Mouse (Mus musculus) intestine, embryonic 16.5 days (tissue): ENCODE results near the gene Nsd1. TPM values are rescaled to one million over a fixed set of nuclear protein-coding genes. Genes with fewer than 3 reads are reported as not detected.

ENCODE experiments used
- ATAC-seq: fragments of 200-750 bp; cut with Nextera tagmentation; 2 replicates; pipeline ENCODE4 v1.8.0; 2017; ENCODE audit warnings: moderate TSS enrichment, moderate library complexity
- H3K27ac ChIP-seq: fragments of 300-500 bp; sonication (generic); 2 replicates; pipeline ENCODE4 v1.5.1; 2014; ENCODE audit warnings: mild to moderate bottlenecking, low read length
- H3K27me3 ChIP-seq: fragments of 300-500 bp; sonication (generic); replicated peaks from 2 replicates; pipeline ENCODE4 v1.6.1; 2014; ENCODE audit warnings: low read length, control low read depth, mixed read lengths; ENCODE audit not compliant: control insufficient read depth, insufficient read depth
- H3K36me3 ChIP-seq: fragments of 300-500 bp; sonication (generic); 2 replicates; pipeline ENCODE4 v1.6.1; 2014; ENCODE audit warnings: low read length, control low read depth; ENCODE audit not compliant: control insufficient read depth, insufficient read depth
- H3K4me1 ChIP-seq: fragments of 300-500 bp; sonication (generic); 2 replicates; pipeline ENCODE4 v1.6.1; 2014; ENCODE audit warnings: low read length, control low read depth, mixed read lengths; ENCODE audit not compliant: control insufficient read depth, insufficient read depth
- H3K4me2 ChIP-seq: fragments of 300-500 bp; sonication (generic); 2 replicates; pipeline ENCODE4 v1.6.1; 2014; ENCODE audit warnings: low read depth, low read length, control low read depth
- H3K4me3 ChIP-seq: fragments of 300-500 bp; sonication (generic); 2 replicates; pipeline ENCODE4 v1.5.1; 2014; ENCODE audit warnings: mild to moderate bottlenecking, low read length
- H3K9ac ChIP-seq: fragments of 300-500 bp; sonication (generic); 2 replicates; pipeline ENCODE4 v1.6.1; 2014; ENCODE audit warnings: low read depth, low read length
- H3K9me3 ChIP-seq: fragments of 300-500 bp; sonication (generic); 2 replicates; pipeline ENCODE4 v1.6.1; 2016; ENCODE audit warnings: low read length, control low read depth; ENCODE audit not compliant: control insufficient read depth
- WGBS: fragments of 180-500 bp; shearing (Covaris S2); extraction: QIAGEN DNeasy Blood & Tissue Kit; methylation state at CpG from one replicate; pipeline ENCODE4 v1.1.7; 2014; 5-methylcytosine and 5-hydroxymethylcytosine counted together
- polyA plus RNA-seq: library from polyadenylated mRNA; unstranded; fragments of >200 nt; fragmentation: Nextera tagmentation; extraction: Ambion mirVana; gene quantifications from 2 replicates; pipeline ENCODE4 v1.2.1, GENCODE M21; 2015

Gene Nsd1
- polyA plus RNA-seq, 1 experiment from 2014 or later: 37.1 TPM

DNA sequence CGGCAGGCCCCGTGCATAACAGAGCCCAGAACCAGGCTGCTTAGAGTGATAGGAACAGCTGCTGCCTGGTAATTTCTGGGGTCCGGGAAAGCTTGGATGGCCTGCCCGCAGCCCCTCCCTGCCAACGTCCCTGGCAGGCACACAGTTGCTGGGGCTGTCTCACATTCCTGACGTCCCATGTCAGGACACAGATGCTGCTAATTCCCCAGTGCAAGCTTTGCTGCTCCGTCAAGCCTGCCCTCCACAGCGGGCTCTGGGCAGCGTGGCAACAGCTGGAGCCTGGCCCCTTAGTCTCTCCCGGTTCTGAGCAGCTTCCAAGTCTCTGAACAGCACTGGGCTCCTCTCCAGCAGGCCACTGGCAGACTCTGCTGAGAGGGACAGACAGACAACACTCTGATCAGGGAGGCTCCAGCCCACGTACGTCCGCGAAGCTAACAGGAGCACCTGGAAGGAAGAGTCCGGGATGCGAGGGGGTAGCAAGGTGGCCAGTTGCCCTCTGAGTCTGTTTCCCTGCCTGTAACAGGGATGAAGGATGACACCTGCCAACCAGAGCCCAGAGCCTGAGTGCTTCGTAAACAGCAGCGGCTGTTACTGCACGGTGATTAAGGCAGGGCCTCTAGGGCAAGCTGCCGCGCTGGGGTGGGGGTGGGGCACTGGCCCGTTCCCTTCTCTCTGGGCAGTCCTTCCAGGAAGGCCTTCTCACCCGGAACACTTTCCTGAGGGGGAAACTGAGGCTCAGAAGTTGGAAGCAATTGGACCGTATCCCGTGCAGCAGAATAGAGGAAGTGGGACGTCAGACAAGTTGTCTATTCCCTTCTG, 37.9 kb upstream of the Nsd1 start:
- 0 out of 2 replicates have a peak overlapping the region, but pooled peaks have one; percentile 17 for H3K9ac ChIP-seq
- no peaks in the 10 kb centered on the region for H3K36me3 ChIP-seq
- ATAC-seq: peak; percentile 74
- H3K4me1 ChIP-seq: peaks cover 14% of the 10 kb centered on the region
- 10% methylated on average over 26 of the region's 26 CpGs for WGBS
- no peaks in the 10 kb centered on the region for H3K9me3 ChIP-seq
- peak overlapping the region; percentile 37 for H3K4me2 ChIP-seq
- H3K27me3 ChIP-seq: no peaks in the 10 kb centered on the region
- peak overlapping the region; percentile 29 for H3K27ac ChIP-seq
- peak overlapping the region; percentile 1; the same call in 1 of the 2 replicates for H3K4me3 ChIP-seq

DNA sequence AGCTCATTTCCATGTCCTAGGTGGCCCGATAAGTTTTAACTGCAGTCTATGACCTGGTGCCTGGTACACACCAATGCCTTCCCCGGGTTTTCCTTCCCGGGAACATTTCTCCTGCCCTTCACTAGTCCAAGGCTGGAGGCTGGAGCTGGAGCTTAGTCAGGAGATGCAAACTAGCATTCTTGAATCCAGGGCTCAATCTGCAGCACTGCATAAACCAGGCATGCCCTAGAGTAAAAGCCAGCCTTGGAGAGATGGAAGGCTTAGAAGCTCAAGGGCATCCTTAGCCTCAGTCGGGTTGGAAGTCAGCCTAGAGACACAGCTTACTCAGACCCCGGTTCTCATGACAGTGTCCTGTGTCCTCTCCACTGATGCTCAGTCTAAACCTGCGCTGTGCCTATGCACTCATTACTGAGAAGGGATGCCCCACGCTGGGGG, 37.2 kb upstream of the Nsd1 start:
- Histone ChIP-seq H3K9me3 (no peaks in the 10 kb centered on the region), H3K4me2 (peak overlapping the region; percentile 37), H3K27me3 (no peaks in the 10 kb centered on the region), H3K9ac (no peak overlapping the region), H3K36me3 (no peaks in the 10 kb centered on the region), H3K4me1 (peaks cover 14% of the 10 kb centered on the region), H3K4me3 (peak overlapping the region; percentile 1; the same call in 1 of the 2 replicates), H3K27ac (no peak overlapping the region)
- no peak for ATAC-seq
- WGBS: 48% methylated on average over 7 of the region's 7 CpGs

DNA sequence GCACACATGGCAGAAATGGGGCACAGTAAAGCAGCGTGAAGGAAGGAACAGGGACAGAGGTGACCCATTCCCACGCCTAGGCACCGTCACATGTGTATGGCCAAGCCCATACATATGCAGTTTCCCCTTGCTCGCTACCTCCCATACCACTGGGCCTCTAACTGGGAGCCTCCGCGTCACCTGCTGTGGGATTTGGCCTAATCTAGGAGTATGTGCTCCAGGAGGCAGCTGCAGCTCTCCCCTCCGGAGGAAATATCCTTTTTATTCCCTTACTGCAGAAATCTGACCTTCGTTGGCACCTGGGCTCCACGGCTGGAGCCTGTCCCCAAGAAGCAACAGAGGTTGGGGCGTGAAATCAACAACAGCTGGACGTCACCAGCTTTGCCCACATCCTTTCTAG, 35.2 kb upstream of the Nsd1 start:
- Histone ChIP-seq H3K36me3 (no peaks in the 10 kb centered on the region), H3K9me3 (no peaks in the 10 kb centered on the region), H3K4me2 (no peak overlapping the region), H3K9ac (no peak overlapping the region), H3K27ac (no peak overlapping the region), H3K27me3 (no peaks in the 10 kb centered on the region), H3K4me3 (no peak overlapping the region), H3K4me1 (peaks cover 14% of the 10 kb centered on the region)
- ATAC-seq: no peak
- 84% methylated on average over 11 of the region's 11 CpGs for WGBS

DNA sequence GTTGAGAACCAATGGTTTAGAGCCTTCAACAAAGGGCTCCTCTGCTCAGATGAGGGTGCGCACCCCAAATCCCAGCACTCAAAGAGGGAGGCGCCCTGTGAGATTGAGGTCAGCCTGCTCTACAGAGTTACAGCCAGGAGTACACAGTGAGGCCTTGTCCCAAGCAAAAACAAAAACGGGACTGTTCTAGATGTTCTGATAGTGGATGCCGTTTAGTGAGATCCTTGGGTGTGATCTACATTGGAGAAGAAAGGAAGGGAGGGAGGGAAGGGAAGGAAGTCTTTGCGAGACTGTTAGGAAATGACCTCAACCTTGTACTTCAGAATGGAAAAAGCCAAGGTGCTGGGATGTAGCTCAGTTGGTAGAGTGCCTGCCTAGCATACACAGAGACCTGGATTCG, 33.3 kb upstream of the Nsd1 start:
- Histone ChIP-seq H3K9ac (no peak overlapping the region), H3K27ac (no peak overlapping the region), H3K36me3 (no peaks in the 10 kb centered on the region), H3K27me3 (no peaks in the 10 kb centered on the region), H3K4me1 (peaks cover 13% of the 10 kb centered on the region), H3K4me3 (no peak overlapping the region), H3K9me3 (no peaks in the 10 kb centered on the region; the same call in 1 of the 2 replicates), H3K4me2 (no peak overlapping the region)
- ATAC-seq: no peak
- WGBS: 81% methylated on average over 6 of the region's 6 CpGs

DNA sequence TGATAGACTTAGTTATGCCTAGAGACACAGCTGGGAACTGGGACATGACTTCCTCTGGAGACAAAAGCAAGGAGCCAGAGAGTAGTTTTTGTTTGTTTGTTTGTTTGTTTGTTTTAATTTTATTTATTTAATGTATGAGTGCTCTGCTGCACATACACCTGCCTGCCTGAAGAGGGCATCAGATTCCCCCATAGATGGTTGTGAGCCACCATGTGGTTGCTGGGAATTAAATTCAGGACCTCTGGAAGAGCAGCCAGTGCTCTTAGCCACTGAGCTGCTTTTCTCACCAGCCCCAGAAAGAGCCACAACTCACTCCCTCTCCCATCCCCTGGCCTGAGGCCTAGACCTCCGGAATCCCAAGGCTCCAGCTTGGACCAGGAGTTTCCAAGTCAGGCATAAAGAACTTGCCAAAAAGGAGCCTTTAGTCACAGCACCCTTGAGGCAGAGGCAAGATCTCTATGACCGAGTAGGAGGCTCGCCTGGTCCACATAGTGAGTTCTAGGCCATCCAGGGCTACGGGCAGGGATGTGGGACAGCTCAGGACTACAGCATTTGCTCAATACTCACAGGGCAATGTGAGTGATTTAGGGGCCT, 31.6 kb upstream of the Nsd1 start:
- H3K4me3 ChIP-seq: no peak overlapping the region
- H3K27me3 ChIP-seq: no peaks in the 10 kb centered on the region
- no peaks in the 10 kb centered on the region; the same call in 1 of the 2 replicates for H3K9me3 ChIP-seq
- H3K27ac ChIP-seq: no peak overlapping the region
- 65% methylated on average over 4 of the region's 4 CpGs for WGBS
- no peaks in the 10 kb centered on the region for H3K36me3 ChIP-seq
- H3K4me2 ChIP-seq: no peak overlapping the region
- H3K4me1 ChIP-seq: peaks cover 3% of the 10 kb centered on the region; the same call in 1 of the 2 replicates
- no peak for ATAC-seq
- H3K9ac ChIP-seq: no peak overlapping the region

DNA sequence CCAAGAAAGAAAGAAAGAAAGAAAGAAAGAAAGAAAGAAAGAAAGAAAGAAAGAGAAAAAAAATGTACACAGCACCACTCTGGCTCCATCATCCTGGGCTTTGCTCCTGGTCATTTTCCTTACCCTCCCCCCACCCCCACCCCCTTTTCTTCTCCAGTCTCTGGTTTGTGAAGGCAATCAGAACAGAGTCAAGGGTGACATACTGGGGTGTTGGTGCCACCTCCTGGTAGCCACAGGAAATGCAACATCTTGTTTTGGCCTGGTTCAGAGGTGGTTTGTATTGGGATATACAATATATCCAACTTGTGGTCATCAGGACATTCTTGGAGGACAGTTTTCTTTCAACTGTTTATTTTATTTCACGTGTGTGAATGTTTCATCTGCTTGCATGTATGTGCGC, 31.0 kb upstream of the Nsd1 start:
- 30% methylated on average over 2 of the region's 2 CpGs for WGBS
- H3K27me3 ChIP-seq: no peaks in the 10 kb centered on the region
- H3K36me3 ChIP-seq: no peaks in the 10 kb centered on the region
- H3K9me3 ChIP-seq: no peaks in the 10 kb centered on the region; the same call in 1 of the 2 replicates
- ATAC-seq: no peak
- no peak overlapping the region for H3K27ac ChIP-seq
- no peak overlapping the region for H3K9ac ChIP-seq
- H3K4me2 ChIP-seq: no peak overlapping the region
- peaks cover 3% of the 10 kb centered on the region; the same call in 1 of the 2 replicates for H3K4me1 ChIP-seq
- no peak overlapping the region for H3K4me3 ChIP-seq

DNA sequence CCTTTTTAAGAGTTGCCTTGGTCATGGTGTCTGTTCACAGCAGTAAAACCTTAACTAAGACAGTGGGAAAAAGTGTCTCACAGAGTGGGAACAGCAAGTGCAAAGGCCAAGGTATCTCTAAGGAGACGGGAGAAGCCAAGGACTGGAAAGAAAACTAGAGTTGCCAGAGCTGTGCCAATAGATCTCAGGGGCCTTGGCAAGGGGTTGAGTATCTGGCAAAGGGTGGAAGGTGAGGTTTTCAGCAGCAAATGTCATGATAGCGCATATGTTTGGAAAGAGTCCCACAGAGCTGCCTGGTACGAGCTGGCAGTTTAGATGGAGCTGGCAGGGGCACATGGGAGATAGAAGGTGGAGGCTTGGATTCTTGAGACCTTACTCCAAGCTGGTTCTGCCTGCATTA, 30.0 kb upstream of the Nsd1 start:
- H3K36me3 ChIP-seq: no peaks in the 10 kb centered on the region
- no peaks in the 10 kb centered on the region; the same call in 1 of the 2 replicates for H3K9me3 ChIP-seq
- no peak overlapping the region for H3K27ac ChIP-seq
- no peak overlapping the region for H3K4me3 ChIP-seq
- no peak overlapping the region for H3K4me2 ChIP-seq
- peaks cover 3% of the 10 kb centered on the region; the same call in 1 of the 2 replicates for H3K4me1 ChIP-seq
- no peak overlapping the region for H3K9ac ChIP-seq
- no peaks in the 10 kb centered on the region for H3K27me3 ChIP-seq
- no peak for ATAC-seq
- 95% methylated on average over 3 of the region's 3 CpGs for WGBS

DNA sequence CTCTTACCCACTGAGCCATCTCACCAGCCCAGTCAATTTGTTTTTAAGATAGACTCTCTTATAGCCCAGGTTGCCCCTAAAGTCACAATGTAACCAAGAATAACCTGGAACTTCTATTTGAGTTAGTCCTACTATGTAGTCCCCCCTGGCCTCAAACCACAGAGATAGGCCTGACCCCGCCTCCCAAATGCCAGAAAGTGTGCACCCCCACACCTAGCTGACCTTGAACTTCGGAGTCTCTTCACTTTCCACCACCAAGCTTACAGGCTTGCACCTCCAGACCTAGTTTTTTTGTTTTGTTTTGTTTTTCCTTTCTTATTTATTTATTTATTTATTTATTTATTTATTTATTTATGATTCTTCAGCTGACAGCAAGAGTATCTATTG, 27.8 kb upstream of the Nsd1 start:
- Histone ChIP-seq H3K27ac (peak overlapping the region; percentile 88), H3K4me1 (peaks cover 3% of the 10 kb centered on the region; the same call in 1 of the 2 replicates), H3K9ac (peak overlapping the region; percentile 69; the same call in 1 of the 2 replicates), H3K36me3 (no peaks in the 10 kb centered on the region), H3K4me2 (peak overlapping the region; percentile 64), H3K4me3 (peak overlapping the region; percentile 43), H3K9me3 (no peaks in the 10 kb centered on the region; the same call in 1 of the 2 replicates), H3K27me3 (no peaks in the 10 kb centered on the region)
- 70% methylated on average over 2 of the region's 2 CpGs for WGBS
- no peak for ATAC-seq

DNA sequence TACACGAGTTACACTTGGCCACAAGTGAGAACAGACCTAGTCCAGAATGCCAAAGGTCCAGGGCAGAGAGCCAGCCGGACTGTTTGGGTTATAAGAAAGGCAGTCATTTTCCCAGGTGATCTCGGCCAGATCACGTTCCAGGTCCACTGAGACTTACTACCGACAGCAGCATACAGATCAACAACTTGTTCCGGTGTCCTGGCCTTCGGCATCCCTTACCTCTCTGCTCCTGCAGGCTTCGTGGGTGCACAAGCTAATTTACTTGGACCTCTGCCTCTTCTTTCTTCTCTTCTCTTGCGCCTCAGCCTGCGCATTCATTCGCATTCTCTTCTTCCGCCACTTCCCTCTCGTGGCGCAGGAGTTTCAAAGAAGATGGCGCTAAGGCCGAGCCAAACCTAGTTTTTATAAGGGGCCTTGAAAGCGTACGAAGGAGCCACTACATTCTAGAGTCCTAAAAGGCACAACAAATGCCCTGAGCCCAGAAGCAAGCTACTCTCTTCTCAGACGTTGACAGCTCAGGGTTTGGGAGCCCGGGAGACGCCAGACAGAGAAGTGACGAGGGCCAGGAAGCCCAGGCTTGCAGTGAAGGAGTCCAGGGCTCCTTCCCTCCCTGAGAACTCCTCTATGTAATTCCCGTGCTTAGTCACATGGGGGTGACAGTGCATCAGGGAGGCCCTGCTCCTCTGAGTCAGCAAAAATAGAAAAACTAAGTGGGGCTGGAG, 27.2 kb upstream of the Nsd1 start:
- peak overlapping the region; percentile 88 for H3K27ac ChIP-seq
- H3K27me3 ChIP-seq: no peaks in the 10 kb centered on the region
- H3K36me3 ChIP-seq: no peaks in the 10 kb centered on the region
- H3K4me3 ChIP-seq: peak overlapping the region; percentile 43
- H3K4me1 ChIP-seq: peaks cover 3% of the 10 kb centered on the region; the same call in 1 of the 2 replicates
- WGBS: 3% methylated on average over 23 of the region's 23 CpGs
- peak overlapping the region; percentile 64 for H3K4me2 ChIP-seq
- no peaks in the 10 kb centered on the region; the same call in 1 of the 2 replicates for H3K9me3 ChIP-seq
- peak; percentile 91 for ATAC-seq
- peak overlapping the region; percentile 69 for H3K9ac ChIP-seq
